Mouse (Mus musculus) kidney, embryonic 14.5 days (tissue): Measurements from ENCODE around the gene Tmprss4. TPM values are rescaled to one million over a fixed set of nuclear protein-coding genes. Genes with fewer than 3 reads are reported as not detected.

ENCODE experiments used
- ATAC-seq: fragments of 200-750 bp; cut with Nextera tagmentation; 2 replicates; pipeline ENCODE4 v1.8.0; 2017; ENCODE audit warnings: moderate number of reproducible peaks, mild to moderate bottlenecking, moderate TSS enrichment, moderate library complexity; ENCODE audit not compliant: low FRiP score, low TSS enrichment
- H3K27ac ChIP-seq: fragments of 300-500 bp; sonication (generic); 2 replicates; pipeline ENCODE4 v1.5.1; 2014; ENCODE audit warnings: low read depth, mild to moderate bottlenecking, low read length, moderate library complexity, mixed read lengths
- H3K27me3 ChIP-seq: fragments of 300-500 bp; sonication (generic); 2 replicates; pipeline ENCODE4 v1.6.1; 2014; ENCODE audit warnings: mild to moderate bottlenecking, low read length; ENCODE audit not compliant: control insufficient read depth, insufficient read depth
- H3K36me3 ChIP-seq: fragments of 300-500 bp; sonication (generic); 2 replicates; pipeline ENCODE4 v1.6.1; 2014; ENCODE audit warnings: low read length, mixed read lengths; ENCODE audit not compliant: control insufficient read depth, insufficient read depth
- H3K4me1 ChIP-seq: fragments of 300-500 bp; sonication (generic); 2 replicates; pipeline ENCODE4 v1.6.1; 2014; ENCODE audit warnings: low read length, mixed read lengths; ENCODE audit not compliant: control insufficient read depth, insufficient read depth
- H3K4me2 ChIP-seq: fragments of 300-500 bp; sonication (generic); replicated peaks from 2 replicates; pipeline ENCODE4 v1.6.1; 2014; ENCODE audit warnings: low read depth, mild to moderate bottlenecking, low read length
- H3K4me3 ChIP-seq: fragments of 300-500 bp; sonication (generic); 2 replicates; pipeline ENCODE4 v1.5.1; 2014; ENCODE audit warnings: mild to moderate bottlenecking, low read length
- H3K9ac ChIP-seq: fragments of 300-500 bp; sonication (generic); 2 replicates; pipeline ENCODE4 v1.6.1; 2014; ENCODE audit warnings: low read depth, mild to moderate bottlenecking, low read length, moderate library complexity
- H3K9me3 ChIP-seq: fragments of 300-500 bp; sonication (generic); 2 replicates; pipeline ENCODE4 v1.6.1; 2016; ENCODE audit warnings: low read length; ENCODE audit not compliant: control insufficient read depth
- WGBS: fragments of 180-500 bp; shearing (Covaris S2); extraction: QIAGEN DNeasy Blood & Tissue Kit; methylation state at CpG from one replicate; pipeline ENCODE4 v1.1.7; 2014; 5-methylcytosine and 5-hydroxymethylcytosine counted together
- polyA plus RNA-seq: library from polyadenylated mRNA; unstranded; fragments of >200 nt; fragmentation: Nextera tagmentation; extraction: Ambion mirVana; gene quantifications from 2 replicates; pipeline ENCODE4 v1.2.1, GENCODE M21; 2014

Tmprss4 gene
- polyA plus RNA-seq, 1 experiment from 2014 or later, result 1.1 TPM

DNA sequence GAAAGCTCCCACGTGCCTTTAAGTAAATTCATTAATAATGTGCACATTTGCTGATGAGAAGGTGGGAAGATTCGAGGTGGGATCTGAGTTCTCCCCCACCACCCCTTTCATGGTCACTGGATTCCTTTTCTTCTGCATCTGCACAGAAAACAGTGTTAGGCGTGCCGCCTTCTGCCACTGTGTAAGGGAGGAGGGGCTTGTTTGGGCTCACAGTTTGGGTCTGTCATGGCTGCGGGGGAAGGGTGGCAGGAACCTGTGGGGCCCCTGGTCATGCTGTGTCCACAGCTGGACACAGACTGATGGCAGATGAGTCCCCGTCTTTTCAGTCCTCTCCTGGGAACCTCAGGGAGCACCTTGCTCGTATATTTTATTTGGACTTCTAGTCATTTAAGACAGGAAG lies 32.9 kb upstream of the Tmprss4 start:
- ATAC-seq, result no peak
- Histone ChIP-seq H3K27me3 (no peaks in the 10 kb centered on the region; the same call in 1 of the 2 replicates), H3K4me2 (no peak overlapping the region), H3K27ac (no peak overlapping the region), H3K9me3 (no peaks in the 10 kb centered on the region), H3K36me3 (no peaks in the 10 kb centered on the region), H3K4me1 (no peaks in the 10 kb centered on the region), H3K9ac (no peak overlapping the region), H3K4me3 (no peak overlapping the region)
- WGBS, result 49% methylated on average over 7 of the region's 7 CpGs

DNA sequence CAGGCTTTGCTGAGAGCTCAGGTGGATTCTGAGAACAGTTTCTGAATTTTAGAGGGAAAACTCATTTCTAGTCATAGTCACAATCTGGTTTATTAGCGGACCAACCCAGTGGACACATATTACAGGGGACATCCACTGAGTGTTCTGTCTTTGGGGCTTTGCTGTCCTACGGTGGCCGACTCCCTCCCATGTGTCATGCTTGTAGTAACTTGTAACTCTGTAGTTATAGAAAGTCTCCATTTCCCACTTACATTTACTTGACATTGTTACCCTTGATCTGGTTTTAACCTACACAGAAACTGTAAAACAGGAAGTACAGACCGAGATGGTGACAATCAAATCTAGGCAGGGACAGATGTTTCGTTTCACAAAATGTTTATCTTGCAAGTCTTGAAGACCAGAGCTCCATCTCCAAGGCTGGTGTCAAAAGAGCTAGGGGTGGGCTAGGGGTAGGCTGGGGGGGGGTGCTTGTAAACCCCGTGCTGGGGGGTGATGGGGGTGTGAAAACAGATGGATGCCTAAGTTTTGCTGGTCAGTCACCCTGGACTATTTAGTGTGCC lies 31.9 kb upstream of the Tmprss4 start:
- no peak overlapping the region for H3K9ac ChIP-seq
- no peak for ATAC-seq
- WGBS, result 50% methylated on average over 6 of the region's 6 CpGs
- no peaks in the 10 kb centered on the region for H3K36me3 ChIP-seq
- no peak overlapping the region for H3K27ac ChIP-seq
- no peak overlapping the region for H3K4me2 ChIP-seq
- H3K27me3 ChIP-seq, result no peaks in the 10 kb centered on the region; the same call in 1 of the 2 replicates
- no peak overlapping the region for H3K4me3 ChIP-seq
- no peaks in the 10 kb centered on the region for H3K9me3 ChIP-seq
- H3K4me1 ChIP-seq, result no peaks in the 10 kb centered on the region

DNA sequence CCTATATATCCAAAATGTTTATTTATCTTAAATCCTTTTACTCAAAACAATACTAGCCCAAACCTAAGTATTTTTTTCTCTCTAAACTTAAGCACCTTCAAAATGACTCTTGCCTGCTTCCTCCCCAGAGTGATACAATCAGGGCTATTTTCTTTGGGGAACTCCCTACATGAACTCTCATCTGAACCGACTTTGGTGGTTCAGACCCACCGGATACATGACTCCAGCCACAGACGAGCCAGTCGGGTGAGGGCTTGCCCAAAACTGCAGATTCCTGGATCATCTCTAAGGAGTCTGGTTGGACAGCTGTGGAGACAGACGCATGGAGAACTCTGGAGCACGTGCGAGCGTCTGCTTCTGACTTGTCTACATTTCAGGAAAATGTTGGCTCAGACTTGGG lies 25.5 kb upstream of the Tmprss4 start:
- Histone ChIP-seq H3K9ac (no peak overlapping the region), H3K4me3 (no peak overlapping the region), H3K36me3 (no peaks in the 10 kb centered on the region), H3K4me2 (no peak overlapping the region), H3K4me1 (no peaks in the 10 kb centered on the region), H3K27ac (no peak overlapping the region), H3K9me3 (no peaks in the 10 kb centered on the region), H3K27me3 (no peaks in the 10 kb centered on the region; the same call in 1 of the 2 replicates)
- no peak for ATAC-seq
- WGBS, result 75% methylated on average over 8 of the region's 8 CpGs

DNA sequence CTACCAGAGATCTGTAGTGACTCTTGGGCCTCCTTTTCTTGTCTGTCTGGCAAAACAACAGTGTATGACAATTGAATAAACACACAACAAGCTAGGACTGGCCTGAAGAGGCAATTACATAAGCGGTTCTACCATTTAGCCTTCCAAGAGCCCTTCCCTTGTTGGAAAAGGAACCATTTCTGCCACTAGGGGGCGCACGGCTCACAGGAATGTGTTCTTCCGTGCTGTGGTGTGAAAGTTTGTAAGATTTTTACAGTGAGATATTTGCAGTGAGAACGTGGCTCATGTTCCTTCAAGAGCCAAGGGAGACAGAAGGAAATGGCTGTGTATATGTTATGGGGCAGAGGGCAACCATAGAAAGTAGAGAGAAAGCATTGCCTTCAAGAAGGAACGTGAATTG lies 17.7 kb upstream of the Tmprss4 start:
- WGBS, result 14% methylated on average over 6 of the region's 6 CpGs

DNA sequence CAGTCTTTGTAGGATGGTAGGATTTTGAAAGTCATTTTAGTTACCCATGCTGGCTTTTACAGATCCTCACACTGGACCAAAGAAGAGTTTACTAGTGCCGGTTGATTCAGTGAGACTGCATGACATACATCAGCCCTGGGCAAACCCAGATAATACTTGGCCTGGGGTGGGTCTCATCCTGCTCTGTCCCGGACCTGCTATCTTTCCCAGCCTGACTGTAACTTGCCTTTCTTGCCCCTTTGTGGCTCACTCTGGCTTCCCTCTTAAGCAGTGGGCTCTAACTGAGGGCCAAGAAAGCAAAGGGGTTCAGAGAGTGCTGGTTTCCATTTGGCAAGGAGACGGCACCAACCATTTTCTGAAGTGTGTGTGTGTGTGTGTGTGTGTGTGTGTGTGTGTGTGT lies 15.8 kb upstream of the Tmprss4 start:
- Histone ChIP-seq H3K9ac (no peak overlapping the region), H3K4me1 (no peaks in the 10 kb centered on the region), H3K4me3 (no peak overlapping the region), H3K4me2 (no peak overlapping the region), H3K27ac (no peak overlapping the region), H3K9me3 (no peaks in the 10 kb centered on the region), H3K36me3 (no peaks in the 10 kb centered on the region), H3K27me3 (no peaks in the 10 kb centered on the region)
- WGBS, result 83% methylated on average over 3 of the region's 3 CpGs
- no peak for ATAC-seq

More for the DNA sequence above, 17.7 kb upstream of the Tmprss4 start:
- Histone ChIP-seq H3K4me2 (no peak overlapping the region), H3K27me3 (no peaks in the 10 kb centered on the region), H3K4me1 (no peaks in the 10 kb centered on the region), H3K4me3 (no peak overlapping the region), H3K9ac (no peak overlapping the region), H3K27ac (no peak overlapping the region), H3K36me3 (no peaks in the 10 kb centered on the region), H3K9me3 (no peaks in the 10 kb centered on the region)
- ATAC-seq, result no peak

DNA sequence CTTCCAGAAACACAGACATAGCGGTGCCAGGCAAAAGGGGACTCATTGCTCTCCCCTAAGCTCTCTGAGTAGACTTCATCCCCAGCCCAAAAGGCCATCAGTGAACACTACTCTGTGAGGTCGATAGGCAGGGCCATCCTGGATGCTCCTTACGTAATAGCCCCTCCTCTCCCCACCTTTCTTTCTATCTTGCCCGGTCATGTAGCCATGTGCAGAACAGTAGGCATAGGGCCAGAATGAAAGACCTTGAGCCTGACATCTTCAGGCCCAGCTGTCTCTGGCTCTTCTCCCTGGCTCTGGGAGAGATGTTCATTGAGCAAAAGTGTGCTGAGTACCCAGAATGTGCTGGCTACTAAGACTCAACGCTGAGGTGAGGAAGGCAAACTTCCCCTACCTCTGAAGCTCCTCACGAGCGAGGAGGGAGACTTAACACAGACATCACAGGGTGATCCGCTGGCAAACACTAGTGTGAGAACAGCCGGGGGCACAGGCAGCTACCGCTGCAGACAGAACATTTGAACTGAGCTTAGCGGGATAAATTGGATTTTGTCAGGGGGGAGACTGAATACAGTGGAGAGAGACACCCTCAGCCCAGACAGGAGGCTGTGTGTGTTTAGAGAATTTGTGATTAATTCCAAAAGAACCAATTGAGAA lies 11.8 kb upstream of the Tmprss4 start:
- 68% methylated on average over 11 of the region's 11 CpGs for WGBS
- no peak for ATAC-seq

DNA sequence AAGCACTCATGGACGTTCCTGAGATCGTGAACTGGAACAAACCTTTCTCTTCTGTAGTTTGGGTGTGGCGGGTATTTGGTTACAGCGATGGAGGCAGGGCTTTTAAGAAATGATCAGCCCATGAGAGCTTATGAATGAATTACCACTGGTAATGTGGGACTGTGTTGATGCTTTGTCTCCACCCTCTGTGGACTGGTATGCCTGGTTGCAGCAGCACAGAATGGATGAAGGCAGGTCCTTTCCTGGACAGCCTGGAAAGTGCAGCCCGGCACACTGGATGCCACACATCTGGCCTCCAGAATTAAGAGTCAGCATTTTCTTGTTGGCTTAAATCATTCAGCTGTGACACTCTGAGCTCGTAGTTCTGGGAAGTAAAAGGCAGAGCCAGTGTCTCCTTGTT lies 8.1 kb upstream of the Tmprss4 start:
- H3K9me3 ChIP-seq, result no peaks in the 10 kb centered on the region
- no peak overlapping the region for H3K4me3 ChIP-seq
- no peak overlapping the region for H3K4me2 ChIP-seq
- WGBS, result 36% methylated on average over 6 of the region's 6 CpGs
- no peaks in the 10 kb centered on the region for H3K4me1 ChIP-seq
- no peak overlapping the region for H3K27ac ChIP-seq
- no peaks in the 10 kb centered on the region for H3K36me3 ChIP-seq
- no peaks in the 10 kb centered on the region for H3K27me3 ChIP-seq
- no peak overlapping the region for H3K9ac ChIP-seq
- no peak for ATAC-seq

More for the DNA sequence above, 11.8 kb upstream of the Tmprss4 start:
- no peak overlapping the region for H3K27ac ChIP-seq
- no peaks in the 10 kb centered on the region for H3K4me1 ChIP-seq
- no peaks in the 10 kb centered on the region for H3K27me3 ChIP-seq
- no peaks in the 10 kb centered on the region for H3K36me3 ChIP-seq
- no peak overlapping the region for H3K4me3 ChIP-seq
- H3K4me2 ChIP-seq, result no peak overlapping the region
- H3K9ac ChIP-seq, result no peak overlapping the region
- no peaks in the 10 kb centered on the region for H3K9me3 ChIP-seq

DNA sequence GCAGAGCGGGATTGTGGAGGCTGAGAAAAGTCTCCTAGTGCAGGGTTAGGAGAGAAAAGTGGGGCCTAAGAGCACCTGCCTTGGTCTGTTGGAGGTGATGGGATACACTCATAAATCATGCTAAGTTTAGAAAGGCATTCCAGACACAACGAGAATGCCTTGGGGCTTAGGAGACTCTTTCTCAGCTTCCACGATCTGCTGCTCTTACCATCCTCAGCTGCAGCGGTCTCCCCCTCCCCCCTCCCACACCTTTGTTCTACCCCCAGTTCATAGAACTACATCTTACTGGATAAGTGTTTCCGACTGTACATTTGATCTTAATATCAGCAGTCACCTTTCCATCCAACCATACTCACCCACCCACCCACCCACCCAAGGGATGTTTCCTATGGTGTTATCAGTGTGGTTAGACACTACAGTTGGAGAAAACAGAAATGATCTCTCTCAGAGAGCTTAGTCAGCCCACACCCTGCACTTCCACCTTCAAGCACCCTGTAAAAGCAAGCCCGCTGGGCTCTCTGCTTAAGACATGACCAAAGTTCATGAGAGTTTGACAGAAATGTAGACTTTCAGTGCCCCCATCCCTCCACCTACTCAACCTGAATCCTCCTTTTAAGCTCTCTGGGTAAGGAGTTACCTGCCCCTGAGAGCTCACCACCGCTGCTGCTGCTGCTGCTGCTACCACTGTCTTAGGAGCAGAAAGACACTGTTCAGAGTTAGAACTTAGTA lies 3.3 kb upstream of the Tmprss4 start:
- no peaks in the 10 kb centered on the region for H3K27me3 ChIP-seq

DNA sequence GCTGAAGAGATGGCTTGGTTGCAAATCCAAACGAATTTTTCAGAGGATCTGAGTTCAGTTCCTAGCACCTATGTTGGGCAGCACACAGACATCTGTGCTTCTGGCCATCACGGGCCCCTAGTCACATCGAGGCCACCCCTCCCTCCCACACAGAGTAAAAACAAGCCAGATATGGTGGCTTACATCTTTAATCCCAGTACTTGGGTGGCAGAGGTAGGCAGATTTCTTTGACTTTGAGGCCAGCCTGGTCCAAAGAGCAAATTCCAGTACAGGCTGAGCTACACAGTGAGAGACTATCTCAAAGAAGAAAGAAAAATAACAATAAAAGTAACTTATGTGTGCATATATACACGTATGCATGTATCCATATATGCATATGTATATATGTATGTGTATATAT lies 2.2 kb upstream of the Tmprss4 start:
- no peak for ATAC-seq
- Histone ChIP-seq H3K36me3 (no peaks in the 10 kb centered on the region), H3K4me2 (no peak overlapping the region), H3K9ac (no peak overlapping the region), H3K27ac (no peak overlapping the region), H3K4me3 (no peak overlapping the region), H3K9me3 (no peaks in the 10 kb centered on the region), H3K27me3 (no peaks in the 10 kb centered on the region), H3K4me1 (0 out of 2 replicates have a peak, but pooled peaks cover 4% of the 10 kb centered on the region)
- WGBS, result 64% methylated on average over 4 of the region's 4 CpGs

More for the DNA sequence above, 3.3 kb upstream of the Tmprss4 start:
- 63% methylated on average over 7 of the region's 7 CpGs for WGBS
- H3K36me3 ChIP-seq, result no peaks in the 10 kb centered on the region
- no peak overlapping the region for H3K4me2 ChIP-seq
- ATAC-seq, result no peak
- no peaks in the 10 kb centered on the region for H3K9me3 ChIP-seq
- H3K4me3 ChIP-seq, result no peak overlapping the region
- no peak overlapping the region for H3K27ac ChIP-seq
- H3K9ac ChIP-seq, result no peak overlapping the region
- H3K4me1 ChIP-seq, result 0 out of 2 replicates have a peak, but pooled peaks cover 4% of the 10 kb centered on the region
